Mouse (Mus musculus): ENCODE measurements around the gene Anxa9.
A peak's percentile ranks its signal among the peaks of the same experiment; 100 is the strongest.

DNA sequence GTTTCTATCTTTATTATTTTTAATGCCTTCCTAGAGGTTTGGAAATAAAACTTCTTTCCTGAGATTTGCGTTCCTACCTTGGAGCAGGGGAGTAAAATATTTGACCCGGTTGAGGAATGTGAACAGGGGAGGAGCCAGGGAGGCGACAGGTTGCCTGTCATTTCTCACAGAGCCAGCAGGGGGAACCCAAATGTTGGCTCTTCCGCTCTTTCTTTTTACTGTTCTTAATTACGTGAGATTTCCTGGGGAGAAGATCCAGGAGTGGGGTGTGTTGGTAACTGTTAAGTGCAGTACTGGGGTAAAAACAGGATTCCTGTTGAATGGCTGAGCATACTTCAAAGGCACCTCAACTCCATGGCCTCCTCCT lies 10.9 kb downstream of the Anxa9 start:
- TF ChIP-seq CTCF (IDR thresholded peaks at IDR 0.05; ENCODE audit: extremely low read depth, insufficient read length, insufficient replicate concordance, low read depth, low read length) (peak; percentile 74; the same call in 1 of the 2 replicates), POLR2A (IDR thresholded peaks at IDR 0.05; ENCODE audit: low read depth, low read length) (no peak)
